Mouse (Mus musculus) fibroblast of lung, adult 2 months (primary cell): Measurements from ENCODE around the gene Nrxn3.

Experiments used
- DNase-seq: peaks from one replicate; pipeline ENCODE4 v3.0.0-alpha.2; 2011; ENCODE audit warnings: low read depth

Gene Nrxn3

GRCm38 (mm10) chr12:88812173-88812572, 89.5 kb downstream of the Nrxn3 start:
- DNase-seq: no peak

- DNase-seq: no peak
These were observed 94.2 kb downstream of the Nrxn3 start for GRCm38 (mm10) chr12:88816865-88817264.

GRCm38 (mm10) chr12:88818622-88819334, 96.1 kb downstream of the Nrxn3 start:
- no peak for DNase-seq

GRCm38 (mm10) chr12:88819335-88819709, 96.6 kb downstream of the Nrxn3 start:
- no peak for DNase-seq

GRCm38 (mm10) chr12:88820131-88820530, 97.5 kb downstream of the Nrxn3 start:
- DNase-seq: no peak

- no peak for DNase-seq
These were observed 108.2 kb downstream of the Nrxn3 start for GRCm38 (mm10) chr12:88830851-88831250.

GRCm38 (mm10) chr12:88835821-88836220, 113.1 kb downstream of the Nrxn3 start:
- DNase-seq: no peak

GRCm38 (mm10) chr12:88839724-88840123, 117.0 kb downstream of the Nrxn3 start:
- DNase-seq: no peak

- DNase-seq: no peak
These were observed 118.7 kb downstream of the Nrxn3 start for GRCm38 (mm10) chr12:88841350-88841749.

GRCm38 (mm10) chr12:88850400-88851179, 127.9 kb downstream of the Nrxn3 start:
- DNase-seq: no peak

- no peak for DNase-seq
These were observed 131.4 kb downstream of the Nrxn3 start for GRCm38 (mm10) chr12:88854039-88854438.

- no peak for DNase-seq
These were observed 135.0 kb downstream of the Nrxn3 start for GRCm38 (mm10) chr12:88857701-88858100.

GRCm38 (mm10) chr12:88859456-88860345, 137.0 kb downstream of the Nrxn3 start:
- no peak for DNase-seq

GRCm38 (mm10) chr12:88860397-88860796, 137.7 kb downstream of the Nrxn3 start:
- no peak for DNase-seq

- no peak for DNase-seq
These were observed 140.4 kb downstream of the Nrxn3 start for GRCm38 (mm10) chr12:88863069-88863468.

GRCm38 (mm10) chr12:88868288-88868687, 145.6 kb downstream of the Nrxn3 start:
- DNase-seq: no peak

- DNase-seq: no peak
These were observed 174.7 kb downstream of the Nrxn3 start for GRCm38 (mm10) chr12:88897331-88897730.

GRCm38 (mm10) chr12:88900014-88900727, 177.5 kb downstream of the Nrxn3 start:
- no peak for DNase-seq

- no peak for DNase-seq
These were observed 178.0 kb downstream of the Nrxn3 start for GRCm38 (mm10) chr12:88900728-88901080.

GRCm38 (mm10) chr12:88910761-88911160, 188.1 kb downstream of the Nrxn3 start:
- DNase-seq: no peak

- DNase-seq: no peak
These were observed 194.1 kb downstream of the Nrxn3 start for GRCm38 (mm10) chr12:88916752-88917151.

- no peak for DNase-seq
These were observed 202.2 kb downstream of the Nrxn3 start for GRCm38 (mm10) chr12:88924896-88925295.
